Mouse (Mus musculus) embryonic facial prominence, embryonic 11.5 days (tissue): ENCODE measurements at regions not wholly inside any gene's neighbourhood (a gene's known extent, or its start where the extent isn't known, plus 50 kb on each side); places are given as distances from the start of the nearest gene placed in this dataset.

Experiments used
- ATAC-seq: fragments of 200-750 bp; cut with Nextera tagmentation; replicated peaks from 2 replicates; pipeline ENCODE4 v1.8.0; 2017; ENCODE audit warnings: low read depth; ENCODE audit not compliant: insufficient number of reproducible peaks, low FRiP score, low TSS enrichment
- DNase-seq: peaks from one replicate; pipeline ENCODE4 v3.0.0-alpha.2; 2015; ENCODE audit warnings: low spot score
- H3K27ac ChIP-seq: fragments of 300-500 bp; sonication (generic); replicated peaks from 2 replicates; pipeline ENCODE4 v1.5.1; 2014; ENCODE audit warnings: mild to moderate bottlenecking, low read depth, low read length, control low read depth
- H3K27me3 ChIP-seq: fragments of 300-500 bp; sonication (generic); 2 replicates; pipeline ENCODE4 v1.6.1; 2014; ENCODE audit warnings: mild to moderate bottlenecking, low read length, moderate library complexity, mixed read lengths; ENCODE audit not compliant: control insufficient read depth, insufficient read depth
- H3K36me3 ChIP-seq: fragments of 300-500 bp; sonication (generic); replicated peaks from 2 replicates; pipeline ENCODE4 v1.6.1; 2014; ENCODE audit warnings: low read depth, mild to moderate bottlenecking, low read length, moderate library complexity, mixed read lengths; ENCODE audit not compliant: control insufficient read depth, insufficient read depth
- H3K4me1 ChIP-seq: fragments of 300-500 bp; sonication (generic); 2 replicates; pipeline ENCODE4 v1.6.1; 2014; ENCODE audit warnings: low read length, mixed read lengths; ENCODE audit not compliant: control insufficient read depth, insufficient read depth
- H3K4me2 ChIP-seq: fragments of 300-500 bp; sonication (generic); 2 replicates; pipeline ENCODE4 v1.6.1; 2014; ENCODE audit warnings: low read depth, mild to moderate bottlenecking, control low read depth, low read length, moderate library complexity
- H3K4me3 ChIP-seq: fragments of 300-500 bp; sonication (generic); 2 replicates; pipeline ENCODE4 v1.5.1; 2014; ENCODE audit warnings: low read depth, low read length, control low read depth
- H3K9ac ChIP-seq: fragments of 300-500 bp; sonication (generic); replicated peaks from 2 replicates; pipeline ENCODE4 v1.6.1; 2014; ENCODE audit warnings: mild to moderate bottlenecking, control low read depth, low read length
- H3K9me3 ChIP-seq: fragments of 300-500 bp; sonication (generic); replicated peaks from 2 replicates; pipeline ENCODE4 v1.6.1; 2016; ENCODE audit warnings: mild to moderate bottlenecking, low read length, inconsistent platforms, mixed read lengths; ENCODE audit not compliant: control insufficient read depth
- WGBS: fragments of 180-500 bp; shearing (Covaris S2); extraction: QIAGEN DNeasy Blood & Tissue Kit; methylation state at CpG from one replicate; pipeline ENCODE4 v1.1.7; 2014; 5-methylcytosine and 5-hydroxymethylcytosine counted together

- Histone ChIP-seq H3K27ac (no peak overlapping the region), H3K4me3 (no peak overlapping the region), H3K9me3 (no peaks in the 10 kb centered on the region), H3K36me3 (no peaks in the 10 kb centered on the region), H3K9ac (no peak overlapping the region), H3K27me3 (no peaks in the 10 kb centered on the region), H3K4me1 (no peaks in the 10 kb centered on the region), H3K4me2 (no peak overlapping the region)
- WGBS: 75% methylated on average over 6 of the region's 6 CpGs
- ATAC-seq (no peak), DNase-seq (no peak)
These were observed 428.2 kb upstream of the Cdh4 start for GRCm38 (mm10) chr2:179013891-179014593.

- no peak; the same call in 1 of the 2 replicates for ATAC-seq
- Histone ChIP-seq H3K4me3 (no peak overlapping the region), H3K4me1 (no peaks in the 10 kb centered on the region), H3K27me3 (no peaks in the 10 kb centered on the region), H3K36me3 (no peaks in the 10 kb centered on the region), H3K9me3 (no peaks in the 10 kb centered on the region), H3K4me2 (no peak overlapping the region), H3K27ac (no peak overlapping the region), H3K9ac (no peak overlapping the region)
- DNase-seq: no peak
- whole genome bisulfite sequencing: 72% methylated on average over 5 of the region's 5 CpGs
These were observed 419.5 kb upstream of the Cdh4 start for GRCm38 (mm10) chr2:179022675-179023194.

GRCm38 (mm10) chr2:179024225-179024624, 418.0 kb upstream of the Cdh4 start:
- Histone ChIP-seq H3K27me3 (no peaks in the 10 kb centered on the region), H3K36me3 (no peaks in the 10 kb centered on the region), H3K4me1 (no peaks in the 10 kb centered on the region), H3K27ac (no peak overlapping the region), H3K4me2 (no peak overlapping the region), H3K4me3 (no peak overlapping the region), H3K9ac (no peak overlapping the region), H3K9me3 (no peaks in the 10 kb centered on the region)
- DNase-seq (no peak), ATAC-seq (no peak)
- 71% methylated on average over 3 of the region's 3 CpGs for WGBS

GRCm38 (mm10) chr2:179033171-179033570, 409.1 kb upstream of the Cdh4 start:
- Histone ChIP-seq H3K27ac (no peak overlapping the region), H3K9ac (no peak overlapping the region), H3K4me2 (no peak overlapping the region), H3K4me3 (no peak overlapping the region), H3K9me3 (no peaks in the 10 kb centered on the region), H3K27me3 (no peaks in the 10 kb centered on the region), H3K4me1 (no peaks in the 10 kb centered on the region), H3K36me3 (no peaks in the 10 kb centered on the region)
- 74% methylated on average over 2 of the region's 2 CpGs for WGBS
- no peak for ATAC-seq
- DNase-seq: no peak

- Histone ChIP-seq H3K9me3 (no peaks in the 10 kb centered on the region), H3K4me3 (no peak overlapping the region), H3K36me3 (no peaks in the 10 kb centered on the region), H3K27ac (no peak overlapping the region), H3K4me1 (no peaks in the 10 kb centered on the region), H3K4me2 (no peak overlapping the region), H3K9ac (no peak overlapping the region), H3K27me3 (no peaks in the 10 kb centered on the region)
- ATAC-seq (no peak), DNase-seq (no peak)
- 81% methylated on average over 6 of the region's 6 CpGs for WGBS
These were observed 406.8 kb upstream of the Cdh4 start for GRCm38 (mm10) chr2:179035446-179035845.

- Histone ChIP-seq H3K27me3 (no peaks in the 10 kb centered on the region), H3K9ac (no peak overlapping the region), H3K9me3 (no peaks in the 10 kb centered on the region), H3K27ac (no peak overlapping the region), H3K4me3 (no peak overlapping the region), H3K4me1 (no peaks in the 10 kb centered on the region), H3K36me3 (no peaks in the 10 kb centered on the region), H3K4me2 (no peak overlapping the region)
- DNase-seq: no peak
- ATAC-seq: no peak
- 65% methylated on average over 2 of the region's 2 CpGs for WGBS
These were observed 402.5 kb upstream of the Cdh4 start for GRCm38 (mm10) chr2:179039697-179040096.

- ATAC-seq (no peak; the same call in 1 of the 2 replicates), DNase-seq (no peak)
- Histone ChIP-seq H3K27me3 (no peaks in the 10 kb centered on the region), H3K4me2 (no peak overlapping the region), H3K27ac (no peak overlapping the region), H3K9me3 (no peaks in the 10 kb centered on the region), H3K9ac (no peak overlapping the region), H3K4me1 (no peaks in the 10 kb centered on the region), H3K4me3 (no peak overlapping the region), H3K36me3 (no peaks in the 10 kb centered on the region)
- 57% methylated on average over 4 of the region's 4 CpGs for WGBS
These were observed 398.6 kb upstream of the Cdh4 start for GRCm38 (mm10) chr2:179043671-179044070.

- Histone ChIP-seq H3K36me3 (no peaks in the 10 kb centered on the region), H3K4me3 (no peak overlapping the region), H3K4me1 (no peaks in the 10 kb centered on the region), H3K4me2 (no peak overlapping the region), H3K9me3 (no peaks in the 10 kb centered on the region), H3K9ac (no peak overlapping the region), H3K27ac (no peak overlapping the region), H3K27me3 (no peaks in the 10 kb centered on the region)
- peak; percentile 68; the same call in 1 of the 2 replicates for ATAC-seq
- DNase-seq: peak; percentile 14
- WGBS: 67% methylated on average over 1 of the region's 1 CpGs
These were observed 396.9 kb upstream of the Cdh4 start for GRCm38 (mm10) chr2:179045361-179045760.
